Mouse (Mus musculus): ENCODE data around the gene Rabgap1l. TPM values are rescaled to one million over a fixed set of nuclear protein-coding genes. Genes with fewer than 3 reads are reported as not detected.

Rabgap1l gene
- polyA plus RNA-seq, 1 experiment, result 40.7 TPM

DNA sequence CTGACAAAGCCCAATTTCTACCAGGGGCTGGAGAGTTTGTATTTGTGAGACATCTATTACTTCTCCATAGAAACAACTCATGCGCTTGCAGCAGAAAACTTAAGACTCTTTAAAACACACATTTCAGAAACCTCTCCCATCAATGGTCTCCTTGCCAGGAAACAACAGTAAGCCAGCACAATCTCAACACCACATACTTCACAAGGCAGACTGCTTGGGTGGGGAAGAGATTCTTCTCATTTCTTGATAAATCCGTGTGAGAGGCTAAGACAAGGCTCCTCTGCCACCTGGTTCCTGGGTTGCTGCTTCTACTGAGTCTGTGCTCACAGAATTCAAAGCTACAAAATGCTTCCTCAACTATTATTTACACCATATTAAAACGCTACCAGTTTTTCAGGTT, 543.2 kb downstream of the Rabgap1l start:
- TF ChIP-seq CTCF (IDR thresholded peaks at IDR 0.05; ENCODE audit: borderline replicate concordance, extremely low read depth, insufficient read depth, insufficient read length) (no peak), POLR2A (IDR thresholded peaks at IDR 0.05; ENCODE audit: borderline replicate concordance, extremely low read depth, insufficient read depth, insufficient read length, poor library complexity, severe bottlenecking) (no peak)
- DNase-seq (ENCODE audit: low read depth), result no peak

DNA sequence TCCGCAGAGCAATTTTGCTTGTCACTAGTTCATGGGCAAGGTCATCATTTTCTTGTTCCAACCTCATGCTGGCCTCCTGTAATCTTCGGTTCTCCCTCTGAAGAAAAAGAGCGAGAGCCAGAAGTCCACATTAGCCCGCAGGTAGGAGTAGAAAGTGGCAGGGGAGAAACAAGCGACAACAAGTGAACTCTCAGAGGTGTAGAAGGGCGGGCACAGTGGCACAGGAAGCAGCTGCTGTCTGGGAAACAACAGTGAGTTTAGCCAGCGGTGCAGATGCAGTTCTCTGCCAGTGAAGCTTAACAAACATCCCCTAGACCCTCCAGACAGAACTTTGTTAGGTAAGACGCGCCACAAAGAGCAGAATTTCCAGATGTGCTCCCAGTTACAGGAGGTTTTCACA, 545.5 kb downstream of the Rabgap1l start:
- TF ChIP-seq CTCF (IDR thresholded peaks at IDR 0.05; ENCODE audit: borderline replicate concordance, extremely low read depth, insufficient read depth, insufficient read length) (no peak), POLR2A (IDR thresholded peaks at IDR 0.05; ENCODE audit: borderline replicate concordance, extremely low read depth, insufficient read depth, insufficient read length, poor library complexity, severe bottlenecking) (no peak)
- no peak for DNase-seq (ENCODE audit: low read depth)

DNA sequence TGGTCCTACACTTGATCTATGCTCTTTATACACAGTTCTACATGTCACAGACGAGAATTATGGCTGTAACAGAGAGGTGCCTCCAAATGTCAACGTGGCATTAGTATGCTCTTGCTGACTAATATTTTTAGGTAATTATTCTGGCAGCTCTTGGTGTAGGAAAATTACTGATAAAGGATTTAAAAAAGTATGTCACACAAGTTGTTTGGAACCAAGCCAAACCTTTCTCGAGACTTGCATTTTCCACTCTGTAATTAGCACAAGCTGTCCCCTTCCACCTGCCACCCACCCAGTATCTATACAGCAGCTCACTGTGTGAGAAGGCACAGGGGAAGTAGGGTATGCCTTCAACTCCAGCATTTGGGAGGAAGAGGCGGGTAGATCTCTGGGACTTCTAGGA, 546.2 kb downstream of the Rabgap1l start:
- no peak for TF ChIP-seq POLR2A (IDR thresholded peaks at IDR 0.05; ENCODE audit: borderline replicate concordance, extremely low read depth, insufficient read depth, insufficient read length, poor library complexity, severe bottlenecking)
- TF ChIP-seq CTCF (IDR thresholded peaks at IDR 0.05; ENCODE audit: borderline replicate concordance, extremely low read depth, insufficient read depth, insufficient read length), result no peak
- DNase-seq (ENCODE audit: low read depth), result peak; percentile 70

DNA sequence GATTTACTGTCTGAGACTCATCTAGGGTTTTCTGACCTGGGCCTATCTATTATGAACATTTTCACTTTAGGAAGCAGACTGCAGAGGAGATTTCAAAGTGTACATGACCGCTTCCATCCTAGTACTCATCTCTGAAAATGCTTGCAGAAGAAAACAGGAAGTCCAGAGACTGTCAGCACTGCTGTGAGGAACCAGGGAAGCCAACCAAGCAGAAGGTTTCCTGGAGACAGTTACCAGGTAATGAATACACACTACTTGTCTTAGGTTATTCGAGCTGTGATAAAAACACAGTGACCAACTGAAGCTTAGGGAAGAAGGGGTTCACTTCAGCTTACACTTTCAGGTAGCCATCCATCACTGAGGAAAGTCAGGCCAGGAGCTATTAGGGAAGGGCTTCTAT, 547.1 kb downstream of the Rabgap1l start:
- TF ChIP-seq POLR2A (IDR thresholded peaks at IDR 0.05; ENCODE audit: borderline replicate concordance, extremely low read depth, insufficient read depth, insufficient read length, poor library complexity, severe bottlenecking) (no peak), CTCF (IDR thresholded peaks at IDR 0.05; ENCODE audit: borderline replicate concordance, extremely low read depth, insufficient read depth, insufficient read length) (no peak)
- DNase-seq (ENCODE audit: low read depth), result no peak

DNA sequence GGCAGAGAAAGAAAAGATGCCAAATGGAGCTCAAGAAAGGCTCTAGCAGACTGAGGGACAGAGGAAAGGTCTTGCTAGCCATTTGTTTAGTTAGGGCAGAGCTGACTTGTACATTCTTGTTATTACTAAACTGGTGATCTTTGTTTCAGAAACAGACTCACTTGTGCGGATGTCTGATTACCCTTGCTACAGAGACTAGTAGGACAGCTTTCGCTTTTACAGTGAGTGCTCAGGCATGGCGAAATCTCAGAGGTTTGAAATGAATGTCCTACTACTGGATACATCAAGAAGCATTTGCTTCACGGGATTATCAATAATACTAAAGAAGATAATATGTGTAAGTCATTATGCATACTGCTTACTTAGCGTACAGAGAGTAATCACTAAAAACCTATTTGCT, 548.3 kb downstream of the Rabgap1l start:
- DNase-seq (ENCODE audit: low read depth), result no peak
- TF ChIP-seq CTCF (IDR thresholded peaks at IDR 0.05; ENCODE audit: borderline replicate concordance, extremely low read depth, insufficient read depth, insufficient read length), result no peak
- TF ChIP-seq POLR2A (IDR thresholded peaks at IDR 0.05; ENCODE audit: borderline replicate concordance, extremely low read depth, insufficient read depth, insufficient read length, poor library complexity, severe bottlenecking), result no peak

DNA sequence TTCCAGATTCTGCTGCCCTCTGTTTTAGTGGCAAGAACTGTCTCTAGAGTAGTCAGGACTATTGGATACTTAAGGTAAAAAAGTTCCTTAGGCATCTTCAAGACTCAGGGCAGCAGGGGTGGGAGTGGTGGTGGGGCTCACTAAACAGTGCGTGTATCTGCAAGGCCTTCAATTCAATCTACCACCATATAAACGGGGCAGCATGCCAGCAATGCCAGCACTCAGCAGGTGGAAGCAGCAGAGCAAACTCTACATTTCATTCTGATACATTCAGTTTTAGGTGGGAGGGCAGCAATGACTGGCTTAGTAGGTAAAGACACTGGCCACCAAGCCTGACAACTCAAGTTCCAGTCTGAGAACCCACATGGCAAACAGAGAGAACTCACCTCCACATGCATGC, 552.9 kb downstream of the Rabgap1l start:
- TF ChIP-seq CTCF (IDR thresholded peaks at IDR 0.05; ENCODE audit: borderline replicate concordance, extremely low read depth, insufficient read depth, insufficient read length) (no peak), POLR2A (IDR thresholded peaks at IDR 0.05; ENCODE audit: borderline replicate concordance, extremely low read depth, insufficient read depth, insufficient read length, poor library complexity, severe bottlenecking) (no peak)
- DNase-seq (ENCODE audit: low read depth), result no peak

DNA sequence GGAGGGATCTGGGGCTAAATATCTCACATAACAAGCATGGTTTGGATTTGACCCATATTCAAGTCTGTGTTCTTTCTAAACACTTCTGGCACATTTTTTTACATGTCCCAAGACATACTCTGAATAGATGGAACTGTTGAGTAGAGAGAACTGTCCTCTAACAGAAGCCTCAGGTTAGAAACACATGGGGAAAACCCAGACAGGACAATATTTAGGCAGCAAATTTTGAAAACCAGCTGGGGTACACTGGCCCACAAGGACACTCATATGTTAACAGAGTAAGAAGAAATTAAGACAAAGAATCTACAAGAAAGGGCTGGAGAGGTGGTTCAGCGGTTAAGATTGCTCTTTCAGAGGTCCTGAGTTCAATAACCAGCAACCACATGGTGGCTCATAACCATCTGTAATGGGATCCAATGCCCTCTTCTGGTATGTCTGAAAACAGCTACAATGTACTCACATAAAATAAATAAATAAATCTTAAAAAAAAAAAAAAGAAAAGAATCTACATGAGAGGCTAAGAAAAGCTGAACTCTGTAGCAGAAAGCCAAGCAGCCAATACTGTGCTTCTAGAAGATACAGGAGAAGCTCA, 554.1 kb downstream of the Rabgap1l start:
- DNase-seq (ENCODE audit: low read depth), result no peak
- TF ChIP-seq CTCF (IDR thresholded peaks at IDR 0.05; ENCODE audit: borderline replicate concordance, extremely low read depth, insufficient read depth, insufficient read length) (no peak), POLR2A (IDR thresholded peaks at IDR 0.05; ENCODE audit: borderline replicate concordance, extremely low read depth, insufficient read depth, insufficient read length, poor library complexity, severe bottlenecking) (no peak)

DNA sequence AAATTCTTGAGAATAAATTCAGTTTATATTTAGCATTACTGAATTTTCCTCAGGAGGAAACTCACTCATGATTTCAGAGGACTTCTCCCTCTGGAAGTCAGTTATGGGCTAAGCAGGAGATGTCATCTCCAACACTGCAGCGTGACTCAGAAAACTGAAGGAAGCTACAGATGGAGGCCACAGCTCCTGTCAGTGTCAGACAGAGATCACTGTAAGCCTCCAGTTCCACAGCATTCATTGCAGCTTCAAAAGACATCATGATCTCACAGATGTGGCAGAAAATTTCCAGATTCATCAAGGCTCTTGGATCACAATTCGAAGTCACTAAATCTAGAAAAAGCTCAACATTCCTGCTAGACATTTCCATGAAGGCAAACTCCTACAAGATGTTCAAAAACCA, 555.0 kb downstream of the Rabgap1l start:
- TF ChIP-seq POLR2A (IDR thresholded peaks at IDR 0.05; ENCODE audit: borderline replicate concordance, extremely low read depth, insufficient read depth, insufficient read length, poor library complexity, severe bottlenecking) (no peak), CTCF (IDR thresholded peaks at IDR 0.05; ENCODE audit: borderline replicate concordance, extremely low read depth, insufficient read depth, insufficient read length) (no peak)
- DNase-seq (ENCODE audit: low read depth), result no peak

DNA sequence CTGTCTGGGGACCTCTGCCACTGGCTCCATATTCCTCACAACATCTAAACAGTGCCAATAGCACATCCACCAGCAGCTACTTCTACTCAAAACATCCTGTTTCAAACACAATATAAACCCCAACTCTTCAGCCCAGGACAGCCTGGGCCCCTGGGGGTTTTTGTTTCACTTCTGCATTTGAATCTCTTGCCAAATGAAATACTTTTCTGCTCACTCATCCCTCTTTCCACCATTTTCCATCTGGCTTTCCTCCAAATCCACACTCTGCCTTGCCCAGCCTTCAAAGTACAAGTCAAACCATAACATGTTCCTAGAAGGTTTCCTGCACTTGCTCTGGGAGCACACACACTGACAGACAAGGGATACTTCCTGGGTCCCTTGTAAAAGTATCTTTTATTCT, 559.1 kb downstream of the Rabgap1l start:
- DNase-seq (ENCODE audit: low read depth), result peak; percentile 18
- TF ChIP-seq POLR2A (IDR thresholded peaks at IDR 0.05; ENCODE audit: borderline replicate concordance, extremely low read depth, insufficient read depth, insufficient read length, poor library complexity, severe bottlenecking) (no peak), CTCF (IDR thresholded peaks at IDR 0.05; ENCODE audit: borderline replicate concordance, extremely low read depth, insufficient read depth, insufficient read length) (no peak)

DNA sequence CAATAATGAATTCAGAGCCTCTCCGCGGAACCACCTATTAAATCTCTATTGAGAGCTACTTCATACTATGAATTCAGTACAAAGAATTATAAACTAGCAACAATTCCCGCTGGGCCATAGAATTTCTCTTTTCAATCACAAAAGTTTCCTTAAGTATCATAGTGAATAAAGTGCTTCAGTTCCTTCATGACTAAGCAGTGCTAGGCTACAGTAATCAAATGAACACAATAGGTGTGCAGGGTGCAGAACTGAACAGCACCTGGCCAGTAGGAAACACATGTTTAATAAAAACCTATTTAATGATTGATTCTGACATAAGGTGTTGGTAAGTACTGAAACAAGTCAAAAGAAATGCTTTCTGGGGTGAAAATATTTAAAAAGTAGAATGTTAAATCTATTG, 560.9 kb downstream of the Rabgap1l start:
- DNase-seq (ENCODE audit: low read depth), result peak; percentile 57
- no peak for TF ChIP-seq CTCF (IDR thresholded peaks at IDR 0.05; ENCODE audit: borderline replicate concordance, extremely low read depth, insufficient read depth, insufficient read length)
- TF ChIP-seq POLR2A (IDR thresholded peaks at IDR 0.05; ENCODE audit: borderline replicate concordance, extremely low read depth, insufficient read depth, insufficient read length, poor library complexity, severe bottlenecking), result no peak

DNA sequence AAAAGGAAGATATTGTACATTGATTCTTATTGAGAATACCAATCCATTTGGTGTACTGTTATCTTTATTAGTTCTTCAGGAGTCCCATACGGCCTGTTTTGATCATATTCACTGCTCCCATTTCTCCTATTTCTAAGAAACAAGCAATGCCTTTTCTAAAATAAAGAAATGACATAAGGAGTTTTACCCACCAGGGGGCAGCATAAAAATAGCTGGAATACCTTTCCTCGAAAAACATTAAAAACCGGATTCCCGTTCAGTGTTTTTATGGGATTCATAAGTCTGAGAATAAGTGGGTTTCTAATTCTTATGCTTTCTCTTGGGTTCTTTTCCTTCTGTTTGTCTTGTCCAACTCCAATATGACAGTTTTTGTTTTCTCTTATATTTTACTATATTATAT, 562.0 kb downstream of the Rabgap1l start:
- peak; percentile 77 for DNase-seq (ENCODE audit: low read depth)
- no peak for TF ChIP-seq CTCF (IDR thresholded peaks at IDR 0.05; ENCODE audit: borderline replicate concordance, extremely low read depth, insufficient read depth, insufficient read length)
- TF ChIP-seq POLR2A (IDR thresholded peaks at IDR 0.05; ENCODE audit: borderline replicate concordance, extremely low read depth, insufficient read depth, insufficient read length, poor library complexity, severe bottlenecking), result no peak

DNA sequence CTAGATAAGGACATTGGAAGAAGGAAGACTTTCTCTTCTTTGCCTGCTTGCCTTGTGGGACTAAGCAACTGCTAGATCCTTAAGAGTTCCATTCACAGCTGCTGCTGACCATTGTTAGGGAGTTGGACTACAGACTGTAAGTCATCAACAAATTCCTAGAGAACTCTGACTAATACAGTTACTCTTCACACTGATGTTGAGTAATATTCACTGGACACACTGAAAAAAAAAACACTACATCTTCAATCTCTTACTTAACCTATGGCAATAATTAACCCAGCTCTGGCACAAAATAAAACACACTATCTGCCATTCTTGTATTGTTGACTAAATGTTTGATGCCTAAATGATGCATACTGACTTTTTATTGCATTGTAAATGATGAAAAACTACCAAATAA, 565.2 kb downstream of the Rabgap1l start:
- TF ChIP-seq CTCF (IDR thresholded peaks at IDR 0.05; ENCODE audit: borderline replicate concordance, extremely low read depth, insufficient read depth, insufficient read length), result no peak
- TF ChIP-seq POLR2A (IDR thresholded peaks at IDR 0.05; ENCODE audit: borderline replicate concordance, extremely low read depth, insufficient read depth, insufficient read length, poor library complexity, severe bottlenecking), result no peak
- DNase-seq (ENCODE audit: low read depth), result no peak

All from brain, embryonic 14.5 days (tissue).